11 mouse cellular contexts compared by ENCODE assay signal in the genomic region with DNA sequence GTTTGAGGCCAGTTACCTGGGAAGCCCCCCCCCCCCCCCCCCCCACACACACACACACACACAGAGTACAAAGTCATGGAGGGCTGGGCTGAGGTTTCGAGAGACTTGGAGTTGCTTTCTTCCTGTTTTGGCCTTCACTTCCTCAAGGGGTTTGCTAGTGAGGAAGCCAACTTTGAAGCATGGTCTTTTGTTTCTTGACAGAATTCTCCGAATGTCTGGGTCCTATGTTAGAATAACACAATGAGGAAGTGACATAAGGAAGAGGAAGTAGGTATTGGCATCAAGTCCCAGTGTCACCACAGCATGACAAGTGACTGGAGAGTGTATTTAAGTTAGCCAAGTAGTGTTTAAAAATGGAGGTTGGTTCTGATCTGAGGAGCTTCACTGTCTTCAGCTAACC. TPM values are rescaled to one million over a fixed set of nuclear protein-coding genes. Genes with fewer than 3 reads are reported as not detected.
A peak's percentile ranks its signal among the peaks of the same experiment; 100 is the strongest.
DNase-seq lines count a peak whose midpoint lies in the region; ATAC-seq and TF ChIP-seq lines count a peak whose summit lies in the region.
"Had no signal": no experiment of that assay in that cellular context is flagged by ENCODE, and none has a peak within 500 bp of the region (broad histone marks: within the 10 kb centered on the region; RNA-seq: fewer than 3 reads in every experiment).

No protein-coding gene starts in this region.

- H3K4me2 ChIP-seq in heart, postnatal 0 days (ENCODE audit: low read depth, low read length): no peak overlapping the region
- no peak overlapping the region for H3K4me2 ChIP-seq in heart, embryonic 11.5 days
- no peak overlapping the region for H3K4me2 ChIP-seq in midbrain, embryonic 15.5 days
- H3K4me2 ChIP-seq: embryonic facial prominence, embryonic 13.5 days; limb, embryonic 12.5 days had no signal

- H3K9ac ChIP-seq in heart, postnatal 0 days (replicated peaks; ENCODE audit: low read depth, low read length): no peak overlapping the region
- H3K9ac ChIP-seq in heart, embryonic 11.5 days (ENCODE audit: low read depth, low read length): no peak overlapping the region
- H3K9ac ChIP-seq in midbrain, embryonic 15.5 days: no peak overlapping the region
- H3K9ac ChIP-seq: embryonic facial prominence, embryonic 13.5 days; limb, embryonic 12.5 days had no signal

- TF ChIP-seq CTCF in heart, postnatal 0 days (IDR thresholded peaks at IDR 0.05; ENCODE audit: low read depth): no peak

- no peaks in the 10 kb centered on the region for H3K27me3 ChIP-seq in heart, postnatal 0 days (ENCODE audit: control insufficient read depth, insufficient read depth, low read length)
- H3K27me3 ChIP-seq in heart, embryonic 11.5 days (ENCODE audit: control insufficient read depth, insufficient read depth, low read length): no peaks in the 10 kb centered on the region
- no peaks in the 10 kb centered on the region for H3K27me3 ChIP-seq in midbrain, embryonic 15.5 days (replicated peaks)
- H3K27me3 ChIP-seq: embryonic facial prominence, embryonic 13.5 days; limb, embryonic 12.5 days had no signal

- H3K27ac ChIP-seq in heart, postnatal 0 days (ENCODE audit: low read depth): peak overlapping the region; percentile 69; the same call in 1 of the 2 replicates
- no peak overlapping the region; the same call in 1 of the 2 replicates for H3K27ac ChIP-seq in heart, embryonic 11.5 days (ENCODE audit: low read depth, low read length)
- H3K27ac ChIP-seq in midbrain, embryonic 15.5 days: no peak overlapping the region
- H3K27ac ChIP-seq: embryonic facial prominence, embryonic 13.5 days; limb, embryonic 12.5 days had no signal

- no peaks in the 10 kb centered on the region for H3K9me3 ChIP-seq in heart, postnatal 0 days (replicated peaks; ENCODE audit: control insufficient read depth, low read length)
- no peaks in the 10 kb centered on the region for H3K9me3 ChIP-seq in heart, embryonic 11.5 days (replicated peaks; ENCODE audit: control insufficient read depth, low read length)
- no peaks in the 10 kb centered on the region for H3K9me3 ChIP-seq in midbrain, embryonic 15.5 days
- H3K9me3 ChIP-seq: embryonic facial prominence, embryonic 13.5 days; limb, embryonic 12.5 days had no signal

- no peak for DNase-seq in heart, postnatal 0 days (ENCODE audit: low spot score)
- DNase-seq in CD4-positive helper T cell, adult 2 months (ENCODE audit: low read depth, low spot score): peak; percentile 73
- DNase-seq in c-Kit-positive CD71-negative TER-119-negative erythroid progenitor cells, embryonic 14.5 days (ENCODE audit: low read depth): peak; percentile 59
- DNase-seq in lung, postnatal 36 days: peak; percentile 70
- DNase-seq in cerebellum, adult 11-12 months: no peak
- no peak for DNase-seq in adrenal gland, adult 18-20 months (ENCODE audit: low spot score in 2 of 2)
- DNase-seq: kidney, adult 9 months had no signal

- ATAC-seq in heart, postnatal 0 days (ENCODE audit: insufficient read depth, low read depth): no peak
- ATAC-seq in heart, embryonic 11.5 days (replicated peaks; ENCODE audit: insufficient number of reproducible peaks, low FRiP score, low TSS enrichment): no peak
- ATAC-seq in midbrain, embryonic 15.5 days (replicated peaks): no peak

- peaks cover 8% of the 10 kb centered on the region for H3K4me1 ChIP-seq in heart, postnatal 0 days (ENCODE audit: control insufficient read depth, insufficient read depth)
- H3K4me1 ChIP-seq in heart, embryonic 11.5 days (ENCODE audit: control insufficient read depth, insufficient read depth, low read length): peaks cover 10% of the 10 kb centered on the region
- no peaks in the 10 kb centered on the region for H3K4me1 ChIP-seq in midbrain, embryonic 15.5 days
- H3K4me1 ChIP-seq: embryonic facial prominence, embryonic 13.5 days; limb, embryonic 12.5 days had no signal

- H3K36me3 ChIP-seq in heart, postnatal 0 days (replicated peaks; ENCODE audit: control insufficient read depth, insufficient read depth, low read length): peaks cover 38% of the 10 kb centered on the region
- peaks cover 5% of the 10 kb centered on the region for H3K36me3 ChIP-seq in heart, embryonic 11.5 days (ENCODE audit: control insufficient read depth, insufficient read depth, low read length)
- peaks cover 3% of the 10 kb centered on the region; the same call in 1 of the 2 replicates for H3K36me3 ChIP-seq in midbrain, embryonic 15.5 days (replicated peaks)

- H3K4me3 ChIP-seq in heart, postnatal 0 days (ENCODE audit: low read depth, low read length): no peak overlapping the region
- no peak overlapping the region for H3K4me3 ChIP-seq in heart, embryonic 11.5 days (ENCODE audit: low read depth, low read length)
- H3K4me3 ChIP-seq in midbrain, embryonic 15.5 days: no peak overlapping the region
- H3K4me3 ChIP-seq: embryonic facial prominence, embryonic 13.5 days; limb, embryonic 12.5 days had no signal

- no peak for TF ChIP-seq EP300 in heart, postnatal 0 days (IDR thresholded peaks at IDR 0.05; ENCODE audit: low read depth)

- 71% methylated on average over 2 of the region's 2 CpGs for WGBS in heart, postnatal 0 days
- 54% methylated on average over 2 of the region's 2 CpGs for WGBS in heart, embryonic 11.5 days (ENCODE audit: insufficient replicate concordance)
- 76% methylated on average over 2 of the region's 2 CpGs for WGBS in midbrain, embryonic 15.5 days

RNA-seq across cellular contexts. Expression of gene Cmtm6, which starts 11.8 kb away (rescaled TPM):
- total RNA-seq in heart, postnatal 0 days (2014; rRNA removed; ENCODE audit: low replicate concordance): 22.8 and 30.1 TPM in 2 replicates
- polyA plus RNA-seq in heart, postnatal 0 days (2015; fragmentation: Nextera tagmentation; extraction: Ambion mirVana): 29.9 and 33.8 TPM in 2 replicates
- 35.6 and 39.5 TPM in 2 replicates for polyA plus RNA-seq in heart, embryonic 11.5 days (2014; fragmentation: Nextera tagmentation; extraction: Ambion mirVana)
- 100 to 1,000 TPM in 1 of 2 experiments, 10 to 100 TPM in 1; 59.9 to 106 TPM for total RNA-seq in adrenal gland, adult 18-20 months (2021)
- polyA plus RNA-seq in midbrain, embryonic 15.5 days (2015; fragmentation: Nextera tagmentation; extraction: Ambion mirVana): 18.3 TPM in 2 replicates

RNA-seq across cellular contexts. Expression of gene Cmtm7, which starts 38.9 kb away (rescaled TPM):
- total RNA-seq in heart, postnatal 0 days (2014; rRNA removed; ENCODE audit: low replicate concordance): 145 and 181 TPM in 2 replicates
- polyA plus RNA-seq in heart, postnatal 0 days (2015; fragmentation: Nextera tagmentation; extraction: Ambion mirVana): 85.7 and 89.6 TPM in 2 replicates
- 105 and 121 TPM in 2 replicates for polyA plus RNA-seq in heart, embryonic 11.5 days (2014; fragmentation: Nextera tagmentation; extraction: Ambion mirVana)
- total RNA-seq in adrenal gland, adult 18-20 months (2021): 10 to 100 TPM; 18.3 to 34.4 TPM
- polyA plus RNA-seq in midbrain, embryonic 15.5 days (2015; fragmentation: Nextera tagmentation; extraction: Ambion mirVana): 12.2 and 15.2 TPM in 2 replicates

RNA-seq across cellular contexts. Expression of gene Dync1li1, which starts 54.1 kb away (rescaled TPM):
- 76.0 and 84.0 TPM in 2 replicates for total RNA-seq in heart, postnatal 0 days (2014; rRNA removed; ENCODE audit: low replicate concordance)
- polyA plus RNA-seq in heart, postnatal 0 days (2015; fragmentation: Nextera tagmentation; extraction: Ambion mirVana): 70.5 and 75.2 TPM in 2 replicates
- polyA plus RNA-seq in heart, embryonic 11.5 days (2014; fragmentation: Nextera tagmentation; extraction: Ambion mirVana): 66.9 and 76.1 TPM in 2 replicates
- 10 to 100 TPM; 42.0 to 44.7 TPM for total RNA-seq in adrenal gland, adult 18-20 months (2021)
- polyA plus RNA-seq in midbrain, embryonic 15.5 days (2015; fragmentation: Nextera tagmentation; extraction: Ambion mirVana): 140 and 154 TPM in 2 replicates

Comparison
In these comparisons a context has a peak if more than half of its experiments do, and no peak if none do; other contexts are left out.
1. DNase-seq: peak in CD4-positive helper T cell, adult 2 months (single experiment), c-Kit-positive CD71-negative TER-119-negative erythroid progenitor cells, embryonic 14.5 days (single experiment) and lung, postnatal 36 days (single experiment); none in heart, postnatal 0 days (single experiment), cerebellum, adult 11-12 months (single experiment) and adrenal gland, adult 18-20 months (0 of 2).